Mouse (Mus musculus) forebrain, embryonic 13.5 days (tissue): ENCODE results near the gene Dctn3. TPM values are rescaled to one million over a fixed set of nuclear protein-coding genes. Genes with fewer than 3 reads are reported as not detected.
A peak's percentile ranks its signal among the peaks of the same experiment; 100 is the strongest.

Experiments
- ATAC-seq: fragments of 200-750 bp; cut with Nextera tagmentation; 2 replicates; pipeline ENCODE4 v1.8.0; 2017
- H3K27ac ChIP-seq: fragments of 300-500 bp; sonication (generic); 2 replicates; pipeline ENCODE4 v1.5.1; 2015; ENCODE audit warnings: inconsistent platforms, mild to moderate bottlenecking, moderate library complexity
- H3K27me3 ChIP-seq: fragments of 300-500 bp; sonication (generic); 2 replicates; pipeline ENCODE4 v1.6.1; 2015; ENCODE audit warnings: mild to moderate bottlenecking, inconsistent platforms
- H3K36me3 ChIP-seq: fragments of 300-500 bp; sonication (generic); 2 replicates; pipeline ENCODE4 v1.6.1; 2015; ENCODE audit warnings: mild to moderate bottlenecking, inconsistent platforms; ENCODE audit not compliant: poor library complexity, severe bottlenecking
- H3K4me1 ChIP-seq: fragments of 300-500 bp; sonication (generic); 2 replicates; pipeline ENCODE4 v1.6.1; 2015; ENCODE audit warnings: inconsistent platforms
- H3K4me2 ChIP-seq: fragments of 300-500 bp; sonication (generic); 2 replicates; pipeline ENCODE4 v1.6.1; 2015; ENCODE audit warnings: inconsistent platforms, mild to moderate bottlenecking, moderate library complexity
- H3K4me3 ChIP-seq: fragments of 300-500 bp; sonication (generic); 2 replicates; pipeline ENCODE4 v1.5.1; 2015; ENCODE audit warnings: mild to moderate bottlenecking, inconsistent platforms
- H3K9ac ChIP-seq: fragments of 300-500 bp; sonication (generic); 2 replicates; pipeline ENCODE4 v1.6.1; 2015; ENCODE audit warnings: mild to moderate bottlenecking, inconsistent platforms
- H3K9me3 ChIP-seq: fragments of 300-500 bp; sonication (generic); replicated peaks from 2 replicates; pipeline ENCODE4 v1.6.1; 2016; ENCODE audit warnings: inconsistent platforms
- WGBS: fragments of 180-500 bp; shearing (Covaris S2); methylation state at CpG from one replicate; pipeline ENCODE4 v1.1.7; 2015; 5-methylcytosine and 5-hydroxymethylcytosine counted together
- polyA plus RNA-seq: library from polyadenylated mRNA; unstranded; fragments of >200 nt; fragmentation: Nextera tagmentation; extraction: Ambion mirVana; gene quantifications from 2 replicates; pipeline ENCODE4 v1.2.1, GENCODE M21; 2015

The Dctn3 gene
- polyA plus RNA-seq, 1 experiment from 2014 or later = 262 TPM

DNA sequence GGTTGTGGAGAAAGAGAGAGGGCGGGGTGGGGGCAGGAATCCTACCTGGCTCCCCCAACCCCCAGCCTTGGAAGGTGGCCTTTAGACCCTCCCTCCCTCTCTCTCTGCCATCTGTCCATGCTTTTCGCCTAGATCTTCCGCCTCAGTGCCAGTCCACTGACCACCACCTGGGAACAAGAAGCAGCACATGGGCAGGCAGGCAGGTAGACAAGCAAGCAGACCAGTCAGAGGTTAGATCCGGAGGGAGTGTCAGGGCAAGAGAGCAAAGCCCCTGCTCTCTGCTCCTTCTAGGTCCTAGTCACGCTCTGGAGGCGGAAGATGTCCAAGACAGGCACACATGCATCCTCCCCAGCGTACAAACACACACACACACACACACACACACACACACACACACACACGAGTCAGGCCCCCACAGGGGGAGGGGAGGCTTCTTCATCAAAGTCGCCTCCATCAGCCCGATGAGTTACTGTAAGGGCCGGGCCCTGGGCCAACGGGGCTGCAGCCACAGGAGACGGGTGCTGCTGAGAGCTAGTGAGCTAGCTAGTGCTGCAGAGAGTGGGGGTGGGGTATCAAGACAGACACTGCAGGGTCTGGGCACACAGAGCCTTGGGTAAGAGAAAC, 45.9 kb downstream of the Dctn3 start:
- peak overlapping the region; percentile 53 for H3K9ac ChIP-seq

DNA sequence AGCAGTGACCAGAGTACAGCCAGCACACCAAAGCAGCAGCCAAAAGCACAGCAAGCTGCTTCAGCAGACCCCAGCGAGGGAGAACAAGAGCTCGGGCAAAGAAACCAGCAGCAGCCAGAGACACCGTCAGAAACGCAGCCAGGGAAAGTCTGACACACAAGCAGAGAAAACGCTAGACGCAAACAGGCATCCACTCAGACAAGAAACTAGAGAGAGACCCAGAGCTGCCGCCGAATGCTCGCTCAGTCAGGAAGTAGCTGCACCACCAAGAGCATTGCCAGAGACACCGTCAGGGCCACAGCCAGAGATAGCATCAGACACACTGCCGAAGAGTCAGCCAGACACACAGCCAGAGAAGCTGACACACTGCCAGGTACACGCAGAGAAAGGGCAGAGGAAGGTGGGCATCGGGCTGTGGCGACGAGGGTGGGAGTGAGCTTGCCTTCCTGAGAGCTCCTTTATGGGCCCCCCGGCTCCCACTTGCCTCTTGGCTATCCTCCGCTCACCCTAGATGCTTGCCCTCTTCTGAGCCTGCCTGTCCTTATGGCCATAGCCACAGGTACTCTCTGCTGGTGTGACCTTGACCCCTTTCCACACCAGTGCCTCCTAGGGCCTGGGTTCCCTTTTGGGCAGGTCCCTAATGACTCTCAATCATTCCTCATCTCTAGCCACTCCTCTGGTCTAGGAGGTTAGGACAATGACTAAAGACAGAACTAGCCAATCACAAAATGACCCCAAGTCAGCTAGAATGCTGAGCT, 46.5 kb downstream of the Dctn3 start:
- WGBS = 49% methylated on average over 17 of the region's 17 CpGs
- no peak for ATAC-seq
- H3K4me2 ChIP-seq = peak overlapping the region; percentile 35

More for the DNA sequence above, 45.9 kb downstream of the Dctn3 start:
- peaks cover 14% of the 10 kb centered on the region; the same call in 1 of the 2 replicates for H3K36me3 ChIP-seq
- no peak overlapping the region for H3K4me3 ChIP-seq
- peak overlapping the region; percentile 35 for H3K4me2 ChIP-seq
- no peaks in the 10 kb centered on the region for H3K27me3 ChIP-seq
- H3K27ac ChIP-seq = peak overlapping the region; percentile 76
- H3K4me1 ChIP-seq = peaks cover 97% of the 10 kb centered on the region
- 36% methylated on average over 13 of the region's 13 CpGs for WGBS
- ATAC-seq = peak; percentile 65
- H3K9me3 ChIP-seq = no peaks in the 10 kb centered on the region

DNA sequence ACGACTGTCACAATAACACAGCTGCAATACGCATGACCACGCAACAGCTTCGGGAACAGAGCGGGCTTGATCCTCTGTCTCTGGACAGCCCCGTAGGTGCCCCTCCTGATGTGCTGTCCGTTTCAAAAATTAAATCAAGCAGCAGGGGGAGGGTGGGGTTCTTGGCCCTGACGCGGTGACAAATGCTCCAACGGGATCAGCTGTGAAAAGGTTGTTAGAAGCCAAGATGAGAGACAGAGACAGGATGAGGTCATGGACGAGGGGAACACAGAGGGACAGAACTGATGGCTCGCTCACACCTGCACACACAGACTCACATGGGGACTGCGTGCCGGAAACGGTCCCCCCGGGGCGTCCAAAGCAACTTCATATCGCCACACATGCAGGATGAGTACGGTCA, 49.8 kb downstream of the Dctn3 start:
- 32% methylated on average over 19 of the region's 19 CpGs for WGBS
- Histone ChIP-seq H3K4me1 (peaks cover 80% of the 10 kb centered on the region), H3K9me3 (no peaks in the 10 kb centered on the region), H3K9ac (peak overlapping the region; percentile 52; the same call in 1 of the 2 replicates), H3K27ac (peak overlapping the region; percentile 91), H3K36me3 (peaks cover 29% of the 10 kb centered on the region), H3K4me2 (no peak overlapping the region), H3K4me3 (no peak overlapping the region), H3K27me3 (no peaks in the 10 kb centered on the region)
- ATAC-seq = no peak

More for the DNA sequence above, 46.5 kb downstream of the Dctn3 start:
- Histone ChIP-seq H3K27me3 (no peaks in the 10 kb centered on the region), H3K4me1 (peaks cover 99% of the 10 kb centered on the region), H3K4me3 (no peak overlapping the region), H3K9ac (peak overlapping the region; percentile 53), H3K36me3 (peaks cover 14% of the 10 kb centered on the region; the same call in 1 of the 2 replicates), H3K27ac (peak overlapping the region; percentile 76), H3K9me3 (no peaks in the 10 kb centered on the region)

DNA sequence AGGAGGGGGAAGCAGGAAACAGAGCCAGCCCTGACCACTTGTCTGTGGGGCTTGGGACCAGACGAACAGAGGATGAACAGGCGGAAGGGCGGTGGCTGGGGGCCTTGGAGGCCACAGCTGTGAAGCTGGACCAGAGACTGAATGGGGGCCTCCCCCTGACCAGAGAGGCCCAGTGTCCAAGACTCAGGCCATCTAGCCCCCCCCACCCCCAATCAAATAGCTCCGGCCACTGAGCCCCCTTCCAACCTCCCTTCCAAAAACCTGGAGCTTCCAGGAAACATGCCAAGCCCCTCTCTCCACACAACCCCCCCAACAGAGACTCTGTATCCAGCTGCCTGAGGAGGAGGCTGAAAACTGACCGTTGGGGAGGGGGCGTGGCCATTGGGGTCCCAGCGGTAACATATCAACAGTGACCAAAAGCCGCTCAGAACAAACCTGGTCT, 50.4 kb downstream of the Dctn3 start:
- ATAC-seq = no peak

DNA sequence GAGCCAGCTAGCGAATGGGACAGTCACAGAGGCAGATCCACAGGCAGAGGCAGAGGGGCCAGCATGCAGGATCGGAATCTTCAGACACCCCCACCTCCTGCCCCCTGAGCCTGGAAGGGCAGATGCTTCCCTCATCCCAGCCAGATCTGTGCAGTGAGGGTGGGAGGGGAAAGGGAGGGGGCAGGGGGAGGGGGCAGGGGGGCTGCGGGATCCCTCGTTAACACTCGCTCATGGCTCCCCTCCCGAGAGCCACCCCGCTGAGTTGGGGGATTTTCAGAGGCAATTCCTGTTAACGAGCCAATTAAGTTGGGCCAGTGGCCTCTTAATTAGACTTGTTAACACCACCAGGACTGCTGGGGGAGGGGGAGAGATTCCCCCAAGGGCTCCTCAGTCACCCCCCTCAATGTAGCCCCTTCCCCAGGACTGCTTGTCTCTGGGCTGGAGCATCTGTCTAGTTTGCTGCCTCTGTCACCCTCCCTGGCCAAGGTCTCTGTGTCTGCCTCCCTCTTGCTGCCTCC, 50.9 kb downstream of the Dctn3 start:
- WGBS = 0% methylated on average over 8 of the region's 8 CpGs
- Histone ChIP-seq H3K4me1 (peaks cover 68% of the 10 kb centered on the region), H3K4me2 (peak overlapping the region; percentile 45), H3K27ac (peak overlapping the region; percentile 91), H3K36me3 (peaks cover 39% of the 10 kb centered on the region), H3K9me3 (no peaks in the 10 kb centered on the region), H3K9ac (peak overlapping the region; percentile 52), H3K4me3 (0 out of 2 replicates have a peak overlapping the region, but pooled peaks have one; percentile 0), H3K27me3 (no peaks in the 10 kb centered on the region)
- ATAC-seq = peak; percentile 72

More for the DNA sequence above, 50.4 kb downstream of the Dctn3 start:
- Histone ChIP-seq H3K4me3 (0 out of 2 replicates have a peak overlapping the region, but pooled peaks have one; percentile 0), H3K27me3 (no peaks in the 10 kb centered on the region), H3K4me1 (peaks cover 73% of the 10 kb centered on the region), H3K9me3 (no peaks in the 10 kb centered on the region), H3K36me3 (peaks cover 34% of the 10 kb centered on the region), H3K9ac (peak overlapping the region; percentile 52), H3K4me2 (peak overlapping the region; percentile 45), H3K27ac (peak overlapping the region; percentile 91)
- WGBS = 9% methylated on average over 8 of the region's 8 CpGs

DNA sequence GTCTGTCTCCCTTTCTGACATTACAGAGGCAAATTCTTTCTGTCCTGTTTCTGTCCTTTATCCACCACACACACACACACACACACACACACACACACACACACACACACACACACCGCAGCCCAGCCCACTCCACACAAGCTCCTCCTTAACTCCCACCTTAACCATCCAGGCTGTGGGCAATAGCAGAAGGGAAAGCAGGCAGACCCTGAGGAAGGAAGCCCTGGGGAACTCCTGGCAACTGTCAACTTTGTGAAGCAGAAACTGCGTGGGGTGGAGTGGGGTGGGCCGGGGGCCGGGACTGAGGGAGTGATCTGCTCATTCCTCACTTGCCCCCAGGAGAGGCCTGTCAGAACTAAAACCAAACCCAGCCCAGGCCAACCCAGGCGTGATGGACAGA, 51.5 kb downstream of the Dctn3 start:
- Histone ChIP-seq H3K4me3 (no peak overlapping the region), H3K9me3 (no peaks in the 10 kb centered on the region), H3K36me3 (peaks cover 43% of the 10 kb centered on the region), H3K27me3 (no peaks in the 10 kb centered on the region), H3K9ac (peak overlapping the region; percentile 45; the same call in 1 of the 2 replicates), H3K27ac (peak overlapping the region; percentile 91), H3K4me2 (peak overlapping the region; percentile 45), H3K4me1 (peaks cover 63% of the 10 kb centered on the region)
- peak; percentile 41 for ATAC-seq
- WGBS = 11% methylated on average over 5 of the region's 5 CpGs

DNA sequence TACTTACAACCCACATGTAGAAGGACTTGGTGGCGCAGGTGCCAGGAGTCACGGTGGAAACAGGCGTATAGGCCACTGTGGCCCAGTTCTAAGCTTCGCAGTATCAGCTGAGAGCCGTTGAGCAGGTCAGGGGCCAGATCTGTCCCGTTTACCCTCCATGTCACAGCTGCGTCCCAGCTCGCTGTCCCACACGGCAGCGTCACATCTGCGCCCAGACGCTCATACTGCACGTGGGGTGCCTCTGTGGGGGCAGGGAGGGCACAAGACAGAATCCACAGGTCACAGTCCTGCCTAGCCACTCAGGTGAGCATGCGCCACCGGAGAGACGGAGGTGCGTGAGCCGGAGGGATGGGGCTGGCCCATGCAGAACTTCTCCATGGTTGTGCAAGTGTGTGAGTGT, 52.1 kb downstream of the Dctn3 start:
- Histone ChIP-seq H3K4me2 (no peak overlapping the region), H3K27ac (peak overlapping the region; percentile 91), H3K4me1 (peaks cover 56% of the 10 kb centered on the region), H3K9ac (0 out of 2 replicates have a peak overlapping the region, but pooled peaks have one; percentile 2), H3K9me3 (no peaks in the 10 kb centered on the region), H3K36me3 (peaks cover 48% of the 10 kb centered on the region), H3K4me3 (no peak overlapping the region), H3K27me3 (no peaks in the 10 kb centered on the region)
- ATAC-seq = no peak
- WGBS = 74% methylated on average over 18 of the region's 18 CpGs

DNA sequence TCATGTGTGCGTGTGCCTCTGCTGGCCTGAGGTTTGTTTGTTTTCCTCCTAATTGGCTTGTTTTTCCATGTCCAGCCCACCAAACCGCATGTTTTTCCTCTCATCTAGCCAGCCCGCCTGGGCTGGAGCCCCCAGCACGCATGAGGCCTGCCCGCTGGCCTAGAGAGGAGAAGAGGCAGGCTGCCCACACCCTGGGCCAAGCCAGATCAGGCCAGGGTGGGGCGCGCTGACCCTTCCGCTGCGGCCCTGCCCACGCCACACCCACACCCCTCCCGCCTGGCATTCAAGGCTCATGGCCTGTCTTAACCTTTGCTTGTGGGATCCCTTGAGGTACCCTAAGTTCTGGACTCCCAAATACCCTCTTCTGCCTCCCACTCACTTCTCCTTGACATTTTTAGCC, 56.3 kb downstream of the Dctn3 start:
- H3K27me3 ChIP-seq = no peaks in the 10 kb centered on the region
- 80% methylated on average over 11 of the region's 11 CpGs for WGBS
- H3K4me3 ChIP-seq = no peak overlapping the region
- H3K4me2 ChIP-seq = no peak overlapping the region
- H3K9me3 ChIP-seq = no peaks in the 10 kb centered on the region
- no peak overlapping the region for H3K27ac ChIP-seq
- ATAC-seq = no peak
- H3K4me1 ChIP-seq = peaks cover 56% of the 10 kb centered on the region
- no peak overlapping the region for H3K9ac ChIP-seq
- peaks cover 80% of the 10 kb centered on the region for H3K36me3 ChIP-seq

DNA sequence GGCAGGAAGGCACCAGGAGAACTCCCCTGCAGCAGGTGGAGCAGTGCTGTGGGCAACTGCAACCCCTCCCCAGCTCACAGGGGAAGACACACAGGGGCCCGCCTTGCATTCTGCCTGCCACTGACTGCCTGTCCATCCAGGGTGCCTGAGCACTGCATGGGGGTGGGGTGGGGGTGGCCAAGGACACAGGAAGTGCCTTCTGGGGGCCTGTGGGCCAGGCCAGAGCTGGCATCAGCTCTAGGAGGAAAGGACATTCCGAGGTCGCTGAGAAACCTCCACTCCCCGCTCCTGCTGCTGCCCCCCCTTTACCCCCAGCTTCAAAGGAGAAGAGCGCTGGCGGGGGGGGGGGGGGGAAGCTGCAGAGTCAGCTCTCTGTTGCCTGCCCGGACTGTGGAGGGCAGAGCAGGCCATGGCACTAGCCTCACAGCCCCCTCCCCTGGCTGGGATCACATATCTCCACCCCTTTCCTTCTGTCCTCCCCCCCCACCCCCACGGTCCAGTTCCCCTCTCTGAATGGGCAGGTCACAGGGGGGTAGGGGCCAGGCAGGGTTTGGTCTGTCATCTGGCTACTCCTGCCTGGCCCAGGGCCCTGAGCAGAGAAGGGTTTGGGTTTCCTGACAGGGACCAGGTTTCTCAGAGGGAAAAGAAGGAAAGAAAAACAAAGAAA, 57.8 kb downstream of the Dctn3 start:
- H3K9ac ChIP-seq = peak overlapping the region; percentile 6; the same call in 1 of the 2 replicates
- no peak overlapping the region for H3K4me3 ChIP-seq
- WGBS = 7% methylated on average over 6 of the region's 8 CpGs
- H3K27me3 ChIP-seq = no peaks in the 10 kb centered on the region
- ATAC-seq = no peak
- peaks cover 74% of the 10 kb centered on the region for H3K36me3 ChIP-seq
- H3K4me1 ChIP-seq = peaks cover 57% of the 10 kb centered on the region
- H3K4me2 ChIP-seq = no peak overlapping the region
- peak overlapping the region; percentile 31 for H3K27ac ChIP-seq
- H3K9me3 ChIP-seq = no peaks in the 10 kb centered on the region
